Mouse (Mus musculus) ES-CJ7 (cell line): ENCODE measurements around the gene Gpnmb.

ENCODE experiments used
- DNase-seq: peaks from one replicate; pipeline ENCODE4 v3.0.0; 2011; ENCODE audit warnings: low read depth, low spot score

Gene Gpnmb

DNA sequence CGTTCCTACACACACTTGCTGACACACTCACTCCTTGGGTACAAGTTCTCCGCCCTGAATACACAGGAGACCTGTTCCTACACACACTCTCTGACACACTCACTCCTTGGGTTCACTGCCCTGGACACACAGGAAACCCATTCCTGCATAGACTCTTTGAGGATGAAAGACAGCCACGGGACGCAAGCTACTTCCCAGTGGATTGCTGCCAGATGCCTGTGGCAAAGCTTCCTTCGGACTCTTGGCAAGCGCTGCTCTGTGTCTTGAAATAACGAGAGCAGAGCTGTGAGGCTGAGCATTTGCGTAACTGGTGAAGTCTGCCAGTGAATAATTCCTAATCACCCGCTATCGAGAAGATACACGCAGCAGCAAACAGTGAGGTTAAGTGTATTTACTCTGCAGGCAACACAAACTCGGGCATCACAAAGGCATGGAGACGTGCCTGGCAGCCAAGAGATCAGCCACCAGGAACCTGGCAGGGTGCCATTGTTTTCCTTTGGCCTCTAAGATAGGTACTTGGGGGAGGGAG is 60.7 kb downstream of the Gpnmb start:
- no peak for DNase-seq

DNA sequence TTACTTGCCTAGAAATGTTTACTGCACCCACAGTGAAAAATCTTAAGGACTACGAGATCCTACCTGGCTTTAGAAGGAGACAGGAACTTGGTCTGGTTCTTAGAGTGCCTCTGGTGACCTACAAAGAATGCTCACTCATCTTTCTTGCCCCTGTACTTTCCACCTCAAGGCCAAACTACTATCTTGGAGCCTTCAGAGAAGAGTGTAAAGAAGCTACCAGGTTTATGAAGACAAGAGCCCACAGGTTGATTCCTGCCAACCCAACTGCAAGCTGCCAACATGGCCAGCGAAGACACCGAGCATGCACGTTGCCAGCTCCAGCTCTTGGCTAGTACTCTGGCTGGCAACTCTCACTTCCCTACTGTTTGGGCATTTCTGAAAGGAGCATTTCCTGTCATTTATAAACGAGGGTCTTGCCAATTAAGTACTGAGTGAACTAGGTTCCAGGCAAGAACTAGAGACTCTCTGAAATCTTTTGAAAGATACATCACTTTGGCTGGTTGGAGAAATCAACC is 61.3 kb downstream of the Gpnmb start:
- DNase-seq, result no peak

- peak; percentile 89 for DNase-seq
These were observed 62.7 kb downstream of the Gpnmb start for GRCm38 (mm10) chr6:49099086-49099485.

- no peak for DNase-seq
These were observed 70.6 kb downstream of the Gpnmb start for GRCm38 (mm10) chr6:49106746-49107500.

DNA sequence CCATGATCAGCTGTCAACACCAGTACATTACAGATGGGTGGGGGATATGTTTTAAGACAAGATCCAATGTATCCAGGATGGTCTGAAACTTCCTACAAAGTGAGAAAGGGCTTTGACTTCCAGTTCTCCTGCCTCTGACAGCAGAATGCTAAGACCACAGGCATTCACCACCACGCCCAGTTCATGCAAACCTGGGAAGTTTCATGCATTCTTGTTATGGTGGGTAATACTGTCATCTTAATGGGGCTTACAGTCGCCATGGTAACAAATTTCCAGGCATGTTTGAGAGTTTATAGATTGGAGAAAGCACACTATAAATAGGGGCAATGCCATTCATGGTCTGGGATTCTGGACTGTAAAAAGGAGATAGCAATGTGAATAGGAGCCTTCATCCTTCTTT is 72.8 kb downstream of the Gpnmb start:
- no peak for DNase-seq

- DNase-seq, result no peak
These were observed 77.5 kb downstream of the Gpnmb start for GRCm38 (mm10) chr6:49113895-49114294.

GRCm38 (mm10) chr6:49114457-49114856 is 78.1 kb downstream of the Gpnmb start:
- DNase-seq, result no peak

- DNase-seq, result no peak
These were observed 79.2 kb downstream of the Gpnmb start for GRCm38 (mm10) chr6:49115550-49115949.

- DNase-seq, result no peak
These were observed 79.9 kb downstream of the Gpnmb start for GRCm38 (mm10) chr6:49116241-49116640.

DNA sequence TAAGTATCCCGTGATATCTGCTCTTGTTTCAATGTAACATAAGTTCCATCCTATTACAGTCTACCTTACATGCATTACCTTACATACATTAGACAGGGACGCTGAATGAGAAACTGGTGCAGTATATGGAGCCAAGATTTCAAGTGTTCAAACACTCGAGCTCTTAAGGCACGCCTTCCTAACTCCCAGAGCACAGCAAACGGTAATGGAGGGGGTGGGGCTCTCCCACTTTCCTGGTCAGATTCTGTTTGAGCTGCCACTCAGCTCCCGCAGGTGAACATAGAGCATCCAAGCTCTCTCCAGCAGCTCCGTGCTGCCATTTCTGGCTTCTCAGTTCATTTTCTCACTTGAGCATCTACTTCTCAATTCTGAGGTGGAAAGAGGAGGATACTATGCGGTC is 82.1 kb downstream of the Gpnmb start:
- no peak for DNase-seq

GRCm38 (mm10) chr6:49119462-49120135 is 83.3 kb downstream of the Gpnmb start:
- DNase-seq, result no peak

GRCm38 (mm10) chr6:49120370-49120769 is 84.0 kb downstream of the Gpnmb start:
- no peak for DNase-seq
